In genomic region chr10:18055009-18055695, GRCm38 (mm10) we compare ENCODE assay signal across 8 mouse cellular contexts. TPM values are rescaled to one million over a fixed set of nuclear protein-coding genes. Genes with fewer than 3 reads are reported as not detected.
DNase-seq lines count a peak whose midpoint lies in the region; ATAC-seq and TF ChIP-seq lines count a peak whose summit lies in the region.

No protein-coding gene starts in this region.

- TF ChIP-seq RAD21 in MEL (IDR thresholded peaks at IDR 0.05; ENCODE audit: low read depth, low read length): peak; percentile 53

- H3K27me3 ChIP-seq in MEL (ENCODE audit: control insufficient read depth in 1 of 2, insufficient read depth in 2 of 2, low read length in 2 of 2): no peaks in the 10 kb centered on the region
- no peaks in the 10 kb centered on the region for H3K27me3 ChIP-seq in forebrain, postnatal 0 days (ENCODE audit: insufficient read depth, low read length)

- H3K4me1 ChIP-seq in MEL (ENCODE audit: control insufficient read depth in 1 of 2, insufficient read depth in 2 of 2, low read length in 2 of 2): peaks cover 5 to 23% of the 10 kb centered on the region in 2 experiments
- peaks cover 17% of the 10 kb centered on the region for H3K4me1 ChIP-seq in forebrain, postnatal 0 days (ENCODE audit: insufficient read depth)
- H3K4me1 ChIP-seq in lung, adult 2 months (ENCODE audit: control insufficient read depth, insufficient read depth, low read length): peaks cover 9% of the 10 kb centered on the region

- WGBS in forebrain, postnatal 0 days: 2% methylated on average over 56 of the region's 61 CpGs
- 4% methylated on average over 45 of the region's 61 CpGs for WGBS in lung, adult 2 months

- TF ChIP-seq EP300 in MEL (IDR thresholded peaks at IDR 0.05; ENCODE audit: low read depth in 1 of 2, low read length in 2 of 2): no peak

- H3K4me2 ChIP-seq in forebrain, postnatal 0 days (ENCODE audit: low read depth): peak overlapping the region; percentile 73

- peak in 2 of 3 experiments; percentile 80 to 92; a peak in 5 of 6 replicates for TF ChIP-seq CTCF in MEL (IDR thresholded peaks at IDR 0.05 in 2 of 3, conservative IDR thresholded peaks at IDR 0.05 in 1 of 3; ENCODE audit: control insufficient read depth in 1 of 3, insufficient read depth in 1 of 3, low read depth in 2 of 3, low read length in 3 of 3, poor library complexity in 1 of 3, severe bottlenecking in 1 of 3)
- peak; percentile 64 for TF ChIP-seq CTCF in forebrain, postnatal 0 days (IDR thresholded peaks at IDR 0.05; ENCODE audit: low read depth)
- peak; percentile 89 for TF ChIP-seq CTCF in layer of hippocampus, adult 2 months (conservative IDR thresholded peaks at IDR 0.05)
- 0 out of 2 replicates have a peak, but pooled peaks have one; percentile 5 for TF ChIP-seq CTCF in lung, adult 2 months (IDR thresholded peaks at IDR 0.05; ENCODE audit: insufficient read depth, low read length)

- no peaks in the 10 kb centered on the region for H3K9me3 ChIP-seq in MEL (replicated peaks; ENCODE audit: insufficient read depth, low read length)
- no peaks in the 10 kb centered on the region for H3K9me3 ChIP-seq in forebrain, postnatal 0 days (ENCODE audit: low read length)

- peak overlapping the region; percentile 64 for H3K27ac ChIP-seq in MEL (ENCODE audit: control insufficient read depth, low read depth, low read length)
- H3K27ac ChIP-seq in forebrain, postnatal 0 days (ENCODE audit: low read depth, low read length): peak overlapping the region; percentile 93
- H3K27ac ChIP-seq in layer of hippocampus, adult 2 months: peak overlapping the region; percentile 93

- peak; percentile 98 for ATAC-seq in forebrain, postnatal 0 days
- peak; percentile 91 for ATAC-seq in neutrophil, adult 5-6 weeks (ENCODE audit: extremely low read depth, insufficient number of reproducible peaks, low FRiP score, poor library complexity, severe bottlenecking)

- TF ChIP-seq POLR2A in MEL (IDR thresholded peaks at IDR 0.05; ENCODE audit: control insufficient read depth in 1 of 2, insufficient read depth in 1 of 2, low read depth in 1 of 2, low read length in 2 of 2, poor library complexity in 1 of 2): peak; percentile 41 to 78; a peak in 3 of 4 replicates
- 0 out of 2 replicates have a peak, but pooled peaks have one; percentile 41 for TF ChIP-seq POLR2A in lung, adult 2 months (IDR thresholded peaks at IDR 0.05; ENCODE audit: borderline replicate concordance, extremely low read depth, low read depth, low read length)

- peak overlapping the region; percentile 89 to 90 for H3K4me3 ChIP-seq in MEL (ENCODE audit: control insufficient read depth in 1 of 2, insufficient read depth in 1 of 2, low read depth in 2 of 2, low read length in 2 of 2)
- H3K4me3 ChIP-seq in forebrain, postnatal 0 days (ENCODE audit: low read depth, low read length): peak overlapping the region; percentile 90
- H3K4me3 ChIP-seq in layer of hippocampus, adult 2 months: peak overlapping the region; percentile 83
- peak overlapping the region; percentile 98 for H3K4me3 ChIP-seq in lung, adult 2 months (replicated peaks; ENCODE audit: extremely low read depth, low read depth, low read length)

- H3K79me2 ChIP-seq in MEL (ENCODE audit: control insufficient read depth, insufficient read depth, low read length, poor library complexity): peaks cover 44% of the 10 kb centered on the region

- DNase-seq in MEL (ENCODE audit: low read depth, low spot score): peak; percentile 82
- DNase-seq in cerebellum, adult 18-20 months: peak; percentile 84 to 90
- DNase-seq in forebrain, postnatal 0 days: peak; percentile 89
- peak; percentile 87 for DNase-seq in heart, postnatal 4 days
- DNase-seq in layer of hippocampus, adult 2 months (ENCODE audit: low spot score in 2 of 2): peak; percentile 78 to 84
- peak; percentile 80 for DNase-seq in lung, adult 2 months
- peak; percentile 88 for DNase-seq in testis, postnatal 14 days (ENCODE audit: low spot score)

- peaks cover 0 to 27% of the 10 kb centered on the region in 2 experiments; a peak in 2 of 4 replicates for H3K36me3 ChIP-seq in MEL (ENCODE audit: control insufficient read depth in 1 of 2, insufficient read depth in 2 of 2, low read length in 2 of 2)
- no peaks in the 10 kb centered on the region for H3K36me3 ChIP-seq in forebrain, postnatal 0 days (ENCODE audit: insufficient read depth)

- H3K9ac ChIP-seq in MEL (ENCODE audit: control insufficient read depth, low read depth, low read length, poor library complexity, severe bottlenecking): peak overlapping the region; percentile 99
- H3K9ac ChIP-seq in forebrain, postnatal 0 days: peak overlapping the region; percentile 96

TF ChIP-seq in MEL, 35 proteins besides CTCF, POLR2A, EP300 and RAD21 (continues in another document):
- TF ChIP-seq USF2 (IDR thresholded peaks at IDR 0.05; ENCODE audit: borderline replicate concordance in 1 of 2, insufficient read depth in 1 of 2, low read depth in 1 of 2, low read length in 2 of 2) (no peak), MAFK (IDR thresholded peaks at IDR 0.05; ENCODE audit: borderline replicate concordance, low read depth, low read length) (no peak), MYC (IDR thresholded peaks at IDR 0.05; ENCODE audit: low read depth, low read length) (no peak), ELF1 (IDR thresholded peaks at IDR 0.05; ENCODE audit: low read depth, low read length) (peak; percentile 67; the same call in 1 of the 2 replicates), MXI1 (IDR thresholded peaks at IDR 0.05; ENCODE audit: low read depth, low read length) (peak; percentile 72), SMC3 (IDR thresholded peaks at IDR 0.05; ENCODE audit: low read depth, low read length) (peak; percentile 49; the same call in 1 of the 2 replicates), GATA1 (IDR thresholded peaks at IDR 0.05; ENCODE audit: low read depth, low read length) (no peak), POLR2AphosphoS2 (IDR thresholded peaks at IDR 0.05; ENCODE audit: low read length) (peak; percentile 53; the same call in 1 of the 2 replicates), HCFC1 (IDR thresholded peaks at IDR 0.05; ENCODE audit: low read depth, low read length) (peak; percentile 71), E2F4 (IDR thresholded peaks at IDR 0.05; ENCODE audit: borderline replicate concordance, low read depth, low read length) (no peak), GABPA (IDR thresholded peaks at IDR 0.05; ENCODE audit: low read depth, low read length) (no peak), ZMIZ1 (IDR thresholded peaks at IDR 0.05; ENCODE audit: low read depth, low read length) (0 out of 2 replicates have a peak, but pooled peaks have one; percentile 49), SIN3A (IDR thresholded peaks at IDR 0.05; ENCODE audit: low read length) (peak; percentile 56; the same call in 1 of the 2 replicates), TBP (IDR thresholded peaks at IDR 0.05; ENCODE audit: low read depth, low read length) (no peak), UBTF (IDR thresholded peaks at IDR 0.05; ENCODE audit: borderline replicate concordance, insufficient read depth, low read depth, low read length) (peak; percentile 20; the same call in 1 of the 2 replicates), CHD1 (IDR thresholded peaks at IDR 0.05; ENCODE audit: low read depth, low read length) (no peak), ETS1 (IDR thresholded peaks at IDR 0.05; ENCODE audit: low read depth, low read length) (no peak), MAZ (IDR thresholded peaks at IDR 0.05; ENCODE audit: low read depth, low read length) (0 out of 2 replicates have a peak, but pooled peaks have one; percentile 48), POLR2AphosphoS5 (IDR thresholded peaks at IDR 0.05; ENCODE audit: borderline replicate concordance, low read depth, low read length) (no peak), RCOR1 (IDR thresholded peaks at IDR 0.05; ENCODE audit: low read depth, low read length) (no peak), NRF1 (IDR thresholded peaks at IDR 0.05; ENCODE audit: insufficient read depth, low read depth, low read length, poor library complexity, severe bottlenecking) (no peak), USF1 (IDR thresholded peaks at IDR 0.05; ENCODE audit: low read depth, low read length) (no peak), BHLHE40 (IDR thresholded peaks at IDR 0.05; ENCODE audit: borderline replicate concordance, low read depth, low read length) (no peak), KAT2A (conservative IDR thresholded peaks at IDR 0.05; ENCODE audit: low read depth, low read length) (no peak), JUND (IDR thresholded peaks at IDR 0.05; ENCODE audit: low read depth, low read length) (no peak), CHD2 (IDR thresholded peaks at IDR 0.05; ENCODE audit: low read length) (no peak), ZNF384 (IDR thresholded peaks at IDR 0.05; ENCODE audit: low read depth, low read length) (0 out of 2 replicates have a peak, but pooled peaks have one; percentile 22), MAX (IDR thresholded peaks at IDR 0.05; ENCODE audit: low read length) (no peak), NELFE (IDR thresholded peaks at IDR 0.05; ENCODE audit: low read depth, low read length) (peak; percentile 81), ZKSCAN1 (IDR thresholded peaks at IDR 0.05; ENCODE audit: low read depth, low read length) (no peak), MEF2A (IDR thresholded peaks at IDR 0.05; ENCODE audit: extremely low read depth, insufficient replicate concordance, low read depth, low read length, poor library complexity, severe bottlenecking) (no peak)

RNA-seq across cellular contexts. Expression of gene Reps1, which starts 0.5 kb away (rescaled TPM):
- 40.0 and 41.2 TPM in 2 replicates for total RNA-seq in MEL (2012; rRNA removed)
- polyA plus RNA-seq in MEL (2012; ENCODE audit: insufficient read depth in 1 of 2, insufficient read length in 2 of 2, low read depth in 1 of 2, low replicate concordance in 2 of 2, missing spikeins in 1 of 2): 10 to 100 TPM in 1 of 2 experiments, not detected in 1; 80.3 TPM
- 52.9 and 64.3 TPM in 2 replicates for total RNA-seq in forebrain, postnatal 0 days (2014; rRNA removed)
- polyA plus RNA-seq in forebrain, postnatal 0 days (2015; fragmentation: Nextera tagmentation; extraction: Ambion mirVana): 13.3 and 13.9 TPM in 2 replicates
- total RNA-seq in heart, postnatal 4 days (2021): 10 to 100 TPM; 52.7 to 54.0 TPM
- total RNA-seq in layer of hippocampus, adult 2 months (2021): 10 to 100 TPM; 82.6 to 92.7 TPM
- polyA plus RNA-seq in lung, adult 2 months (2012; rRNA removed): 42.2 and 49.6 TPM in 2 replicates
- 47.9 and 49.1 TPM in 2 replicates for total RNA-seq in neutrophil, adult 5-6 weeks (2017)

RNA-seq across cellular contexts. Expression of gene Abracl, which starts 32.1 kb away (rescaled TPM):
- 97.6 and 100 TPM in 2 replicates for total RNA-seq in MEL (2012; rRNA removed)
- polyA plus RNA-seq in MEL (2012; ENCODE audit: insufficient read depth in 1 of 2, insufficient read length in 2 of 2, low read depth in 1 of 2, low replicate concordance in 2 of 2, missing spikeins in 1 of 2): 100 to 1,000 TPM in 1 of 2 experiments, not detected in 1; 110 TPM
- 39.1 and 95.3 TPM in 2 replicates for total RNA-seq in forebrain, postnatal 0 days (2014; rRNA removed)
- polyA plus RNA-seq in forebrain, postnatal 0 days (2015; fragmentation: Nextera tagmentation; extraction: Ambion mirVana): 71.2 and 132 TPM in 2 replicates
- 100 to 1,000 TPM; 155 to 163 TPM for total RNA-seq in heart, postnatal 4 days (2021)
- 10 to 100 TPM; 35.0 to 36.5 TPM for total RNA-seq in layer of hippocampus, adult 2 months (2021)
- polyA plus RNA-seq in lung, adult 2 months (2012; rRNA removed): 5.9 and 8.4 TPM in 2 replicates
- 87.3 and 118 TPM in 2 replicates for total RNA-seq in neutrophil, adult 5-6 weeks (2017)

Comparison
In these comparisons a context has a peak if more than half of its experiments do, and no peak if none do; other contexts are left out.
1. Peak in every context shown above with its lines: DNase-seq, ATAC-seq, H3K4me3 ChIP-seq and H3K27ac ChIP-seq.
2. CTCF ChIP-seq: peak in every context shown above with its lines; median percentile 89 in layer of hippocampus, adult 2 months; 86 in MEL; 64 in forebrain, postnatal 0 days; 5 in lung, adult 2 months.